Mouse (Mus musculus) layer of hippocampus, postnatal 10 days (tissue): ENCODE measurements around the gene Slc5a1. TPM values are rescaled to one million over a fixed set of nuclear protein-coding genes. Genes with fewer than 3 reads are reported as not detected.
A peak's percentile ranks its signal among the peaks of the same experiment; 100 is the strongest.

ENCODE experiments used
- DNase-seq, 2 experiments: peaks; one replicate each; pipeline ENCODE4 v3.0.0; 2021; ENCODE audit warnings: low spot score in 2 of 2
- long read RNA-seq: library from polyadenylated mRNA; stranded (forward); transcript quantifications from one replicate; pipeline ENCODE4 v2.0.0, GENCODE M21; 2023
- total RNA-seq, 2 experiments: library from RNA; stranded (reverse); gene quantifications; 2 replicates each; pipeline ENCODE4 v1.2.3; 2021

Slc5a1 gene
- total RNA-seq, result under 1 TPM; 0.20 to 0.23 TPM
- long read RNA-seq, result 0 reads

- DNase-seq, result no peak
Measured at GRCm38 (mm10) chr5:33104025-33104481, at the start of gene Slc5a1. Gene Slc5a1, plus strand, starts transcription at chr5:33104219.

DNA sequence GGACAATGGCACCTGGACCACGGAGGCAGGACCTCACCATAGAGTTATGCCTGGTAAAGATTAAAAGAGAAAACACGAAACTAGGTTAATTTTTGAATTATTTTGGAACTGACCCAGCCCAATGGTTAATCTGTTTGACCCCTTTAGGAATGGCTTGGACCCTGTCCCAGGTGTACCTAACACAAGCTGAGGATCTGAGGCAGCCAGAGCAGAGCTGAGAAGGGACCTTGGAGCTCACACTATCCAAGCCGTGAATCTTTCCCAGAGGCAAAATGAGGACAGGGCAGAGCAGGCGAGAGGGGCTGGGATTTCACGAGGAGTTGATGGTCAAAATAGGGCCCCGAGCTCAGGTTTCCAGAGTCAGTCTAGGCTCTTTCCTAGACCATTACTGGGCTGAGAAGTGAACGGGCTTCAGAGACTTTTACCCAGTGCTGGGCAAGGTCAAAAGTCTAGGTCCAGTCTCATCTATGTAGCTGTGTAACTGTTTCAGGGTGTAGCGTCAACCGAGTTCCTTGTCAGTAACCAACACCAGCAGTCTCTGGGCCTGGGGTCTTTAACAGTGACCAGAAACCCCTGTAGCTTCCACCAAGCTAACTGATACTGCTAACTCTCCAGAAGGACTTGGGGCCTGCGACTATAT is 47.8 kb upstream of the Slc5a1 start:
- no peak for DNase-seq

DNA sequence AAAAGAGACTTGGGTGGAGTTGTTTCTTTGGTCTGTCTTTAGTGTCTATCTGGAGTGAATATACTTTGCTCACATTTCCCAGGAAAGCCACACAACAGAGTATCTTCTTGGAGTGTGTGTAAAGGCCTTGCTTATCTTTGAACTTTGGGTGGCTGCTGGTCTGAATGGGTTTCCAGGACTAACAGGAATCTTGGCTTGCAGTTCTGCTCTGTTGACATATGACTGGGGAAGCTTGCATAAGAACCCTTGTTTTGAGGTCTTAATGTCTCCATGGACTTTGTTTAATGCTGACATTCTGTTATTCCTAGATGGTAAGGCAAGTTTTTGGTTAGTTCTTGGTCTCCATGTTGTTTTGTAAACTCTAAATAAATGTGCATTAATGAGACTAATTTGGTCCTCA is 33.9 kb upstream of the Slc5a1 start:
- DNase-seq, result no peak

DNA sequence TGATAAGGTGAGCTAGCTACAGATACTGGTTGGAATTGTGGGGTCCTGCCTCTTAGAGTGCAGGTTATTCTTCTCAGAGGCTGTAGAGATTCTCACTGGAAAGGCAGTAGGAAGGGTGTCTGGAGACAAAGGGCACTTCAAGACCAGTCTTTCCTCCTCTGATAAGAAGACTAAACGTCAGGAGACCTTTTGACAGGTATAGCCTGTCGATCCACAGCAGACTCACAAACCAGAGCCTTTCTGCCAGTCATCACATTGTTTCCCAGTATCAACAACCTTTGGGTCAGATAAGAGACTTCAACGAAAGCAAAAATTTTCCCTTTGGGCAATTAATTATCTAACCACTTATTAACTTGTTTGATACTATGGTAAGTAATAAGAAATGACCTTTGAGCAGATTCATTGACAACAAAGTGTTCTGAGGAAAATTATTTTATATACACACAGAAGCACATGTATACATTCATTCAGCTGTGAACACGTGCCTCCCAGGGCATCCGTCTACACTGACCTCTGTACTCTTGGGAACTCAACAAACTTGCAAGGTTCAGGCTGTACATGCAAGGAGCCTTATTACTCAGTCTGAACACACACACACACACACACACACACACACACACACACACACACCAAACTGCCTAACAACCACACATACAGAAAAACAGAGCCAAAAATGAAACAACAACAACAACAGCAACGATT is 27.4 kb upstream of the Slc5a1 start:
- DNase-seq, result no peak

DNA sequence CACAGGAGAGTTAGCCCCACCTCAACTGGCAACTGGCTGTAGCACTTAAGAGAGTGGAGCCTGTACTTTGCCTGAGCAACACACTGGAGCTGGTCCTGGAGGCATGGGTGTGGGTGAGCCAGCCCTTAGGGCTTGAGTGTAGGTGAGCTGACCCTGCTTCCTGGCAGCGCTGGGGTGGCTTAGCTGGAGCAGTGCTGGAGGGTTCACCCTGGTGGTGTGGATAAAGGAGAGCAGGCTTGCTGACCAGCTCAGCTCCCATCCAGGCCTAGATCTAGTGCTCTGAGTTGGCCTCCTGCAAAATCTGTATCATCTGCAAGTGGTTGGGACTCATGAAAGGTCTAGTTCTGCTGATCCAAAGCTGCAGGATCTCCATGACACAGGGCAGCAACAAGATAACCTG is 21.1 kb upstream of the Slc5a1 start:
- DNase-seq, result no peak

- no peak for DNase-seq
Measured at GRCm38 (mm10) chr5:33084599-33084998, 19.4 kb upstream of the Slc5a1 start.

GRCm38 (mm10) chr5:33091342-33091741 is 12.7 kb upstream of the Slc5a1 start:
- no peak for DNase-seq

- DNase-seq, result no peak
Measured at GRCm38 (mm10) chr5:33095315-33095714, 8.7 kb upstream of the Slc5a1 start.

- no peak for DNase-seq
Measured at GRCm38 (mm10) chr5:33102369-33103055, 1.5 kb upstream of the Slc5a1 start.

GRCm38 (mm10) chr5:33104876-33105275 is 857 bp downstream of the Slc5a1 start:
- DNase-seq, result no peak

GRCm38 (mm10) chr5:33105660-33106059 is 1.6 kb downstream of the Slc5a1 start:
- DNase-seq, result no peak

DNA sequence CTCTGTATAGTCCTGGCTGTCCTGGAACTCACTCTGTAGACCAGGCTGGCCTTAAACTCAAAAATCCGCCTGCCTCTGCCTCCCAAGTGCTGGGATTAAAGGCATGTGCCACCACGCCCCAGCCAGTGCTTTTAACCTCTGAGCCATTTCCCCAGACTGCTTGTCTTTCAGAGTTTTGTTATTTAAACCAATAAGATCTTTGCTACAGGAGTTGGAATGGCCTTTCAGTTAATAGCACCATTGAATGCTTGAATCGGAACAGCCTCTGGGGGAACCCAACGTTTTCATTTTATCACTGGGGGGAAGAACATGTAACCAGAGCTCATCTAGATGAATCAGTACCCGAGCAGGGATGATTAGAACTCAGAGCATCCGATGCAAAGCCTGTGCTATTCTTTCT is 3.0 kb downstream of the Slc5a1 start:
- DNase-seq, result no peak

DNA sequence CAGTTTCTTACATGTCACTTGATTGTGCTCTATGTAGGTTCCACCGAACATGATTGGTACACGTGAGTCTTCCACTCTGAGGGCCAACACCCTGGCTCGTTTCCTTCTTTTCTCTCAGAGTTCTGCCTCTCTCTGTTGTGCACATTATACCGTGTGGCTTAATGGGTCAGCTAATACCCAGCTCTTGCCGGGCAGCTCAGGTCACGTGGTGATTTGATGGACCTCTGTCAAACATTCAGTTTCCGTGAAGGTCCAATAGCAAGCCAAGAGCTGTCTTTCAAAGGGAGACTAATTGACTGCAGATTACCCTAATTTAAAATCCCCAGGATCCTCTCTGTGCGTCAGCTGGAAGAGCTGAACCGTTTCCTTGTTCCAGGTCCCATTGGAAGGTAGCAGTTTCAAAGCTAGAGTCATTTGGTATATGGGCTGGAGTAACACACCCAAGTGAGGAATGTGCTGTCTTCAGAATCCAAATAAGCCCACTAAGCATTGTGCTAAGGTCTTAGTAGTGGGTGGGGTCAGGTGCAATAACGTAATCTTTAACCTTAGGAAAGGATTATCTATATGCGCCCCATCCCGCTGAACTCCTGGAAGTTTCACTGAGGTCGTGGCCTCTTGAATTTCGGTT is 3.9 kb downstream of the Slc5a1 start:
- DNase-seq, result no peak

GRCm38 (mm10) chr5:33121871-33122315 is 17.9 kb downstream of the Slc5a1 start:
- DNase-seq, result no peak

DNA sequence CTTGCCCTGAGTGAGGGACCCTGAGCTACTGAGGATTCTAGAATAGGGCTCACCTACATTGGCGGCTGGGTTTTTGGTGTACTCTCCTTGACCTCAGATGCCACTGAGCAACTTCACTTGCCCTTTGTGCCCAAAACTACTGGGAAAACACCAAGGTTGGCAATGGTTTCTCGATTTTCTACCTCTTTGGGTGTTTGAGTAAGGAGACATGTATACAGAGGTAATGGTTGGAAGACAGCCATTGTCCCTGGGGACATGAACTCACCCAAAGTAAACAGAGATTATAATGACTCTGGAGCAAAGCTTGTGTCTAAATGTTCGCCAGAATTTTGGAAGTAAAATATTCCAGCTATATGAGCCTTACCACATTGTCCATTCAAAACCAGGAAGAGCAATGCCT is 19.6 kb downstream of the Slc5a1 start:
- no peak for DNase-seq

DNA sequence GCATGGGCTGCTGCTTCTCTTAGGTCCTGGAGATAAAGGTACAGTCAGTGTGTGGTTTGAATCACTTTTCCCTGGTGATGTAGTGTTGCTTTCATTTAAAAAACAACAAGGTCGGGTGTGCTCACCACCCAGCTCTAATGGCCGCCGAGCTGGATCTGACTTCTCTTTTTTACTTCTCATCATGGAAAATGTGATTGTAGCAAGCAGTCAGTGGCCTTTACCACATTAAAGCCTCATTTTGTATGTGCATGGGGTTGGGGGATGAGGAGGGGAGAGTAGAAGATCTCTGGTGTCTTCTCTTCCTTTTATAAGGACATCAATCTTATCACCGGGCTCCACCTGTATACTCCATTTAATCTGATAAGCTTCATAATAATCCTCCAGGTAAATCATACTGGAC is 21.3 kb downstream of the Slc5a1 start:
- no peak for DNase-seq

DNA sequence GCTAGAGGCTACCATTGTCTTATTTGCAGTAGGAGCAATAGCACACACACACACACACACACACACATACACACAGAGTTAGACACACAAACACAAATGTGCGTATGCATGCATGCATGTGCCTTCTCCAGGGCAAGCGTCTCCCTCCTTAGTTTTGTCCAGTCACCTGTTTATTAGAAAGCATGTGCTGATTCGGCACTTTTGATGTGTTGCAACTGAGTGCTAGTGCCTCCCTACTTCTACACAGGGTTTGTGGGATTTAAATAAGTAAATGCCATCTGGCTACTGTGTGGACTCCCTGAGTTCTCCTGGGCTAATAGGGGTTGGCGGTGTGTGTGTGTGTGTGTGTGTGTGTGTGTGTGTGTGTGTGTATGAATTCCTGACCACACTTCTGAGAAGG is 30.1 kb downstream of the Slc5a1 start:
- DNase-seq, result no peak

DNA sequence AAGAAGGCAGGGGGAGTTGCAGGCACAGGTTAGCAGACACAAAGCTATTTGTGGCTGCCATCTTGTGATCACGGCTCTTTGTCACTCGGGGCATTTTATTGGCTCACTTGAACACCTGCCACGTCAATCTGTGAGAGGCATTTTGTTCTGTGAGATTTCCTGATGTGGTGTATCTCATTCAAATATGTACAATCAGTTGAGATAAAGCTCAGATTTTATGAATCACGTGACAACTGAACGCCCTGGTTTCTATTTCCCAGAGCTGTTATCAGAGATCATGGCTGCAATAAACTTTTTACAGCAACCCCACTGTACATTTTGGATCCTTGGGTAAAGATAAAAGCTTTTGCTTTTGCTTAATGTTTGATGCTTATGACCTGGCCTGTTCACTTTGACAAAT is 31.6 kb downstream of the Slc5a1 start:
- DNase-seq, result no peak

DNA sequence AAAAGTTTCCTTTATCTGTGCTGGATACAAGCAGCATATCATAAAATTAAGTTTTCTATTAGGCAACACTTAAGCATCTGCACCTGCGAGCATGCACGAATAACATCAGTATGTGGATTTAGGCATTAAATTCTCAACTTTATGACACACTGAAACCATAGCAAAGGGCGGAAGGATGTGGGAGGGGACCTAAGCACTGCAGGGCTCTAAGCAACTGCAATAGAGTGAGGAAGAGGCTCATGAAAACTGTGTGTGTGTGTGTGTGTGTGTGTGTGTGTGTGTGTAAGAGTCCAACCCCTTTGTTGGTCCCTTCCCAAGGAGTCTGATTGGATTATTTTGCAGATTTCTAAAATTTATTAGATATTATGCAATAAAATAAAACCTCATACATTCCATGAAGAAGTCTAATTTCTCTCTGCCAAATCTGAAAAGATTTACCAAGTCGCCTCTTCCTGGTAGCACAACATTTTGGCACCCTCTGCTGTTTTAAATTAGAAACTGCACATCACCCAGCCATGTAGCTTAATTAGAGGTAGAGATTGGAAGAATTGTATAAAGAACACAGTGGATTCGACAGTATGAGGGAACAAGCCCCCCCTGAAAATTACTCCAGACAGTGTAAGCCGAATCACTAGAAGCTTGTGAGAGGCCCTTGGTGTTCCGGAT is 38.9 kb downstream of the Slc5a1 start:
- peak; percentile 50 to 68 for DNase-seq

DNA sequence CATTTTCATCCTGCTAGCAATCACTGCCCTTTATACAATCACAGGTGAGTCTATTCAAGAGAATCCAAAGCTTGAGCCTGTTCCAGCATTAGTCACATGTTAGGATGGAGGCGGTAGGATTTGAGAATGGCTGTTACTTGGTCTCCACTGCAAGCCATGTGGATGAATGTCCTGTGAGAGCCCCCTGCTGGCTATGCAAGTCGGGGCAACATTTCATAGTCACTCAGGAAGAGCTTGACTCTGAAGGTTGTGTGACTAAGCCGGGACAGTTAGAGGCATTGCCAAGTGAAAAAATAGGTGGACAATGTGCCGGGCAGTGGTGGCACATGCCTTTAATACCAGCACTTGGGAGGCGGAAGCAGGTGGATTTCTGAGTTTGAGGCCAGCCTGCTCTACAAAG is 40.0 kb downstream of the Slc5a1 start:
- DNase-seq, result peak in 1 of 2 experiments; percentile 21

DNA sequence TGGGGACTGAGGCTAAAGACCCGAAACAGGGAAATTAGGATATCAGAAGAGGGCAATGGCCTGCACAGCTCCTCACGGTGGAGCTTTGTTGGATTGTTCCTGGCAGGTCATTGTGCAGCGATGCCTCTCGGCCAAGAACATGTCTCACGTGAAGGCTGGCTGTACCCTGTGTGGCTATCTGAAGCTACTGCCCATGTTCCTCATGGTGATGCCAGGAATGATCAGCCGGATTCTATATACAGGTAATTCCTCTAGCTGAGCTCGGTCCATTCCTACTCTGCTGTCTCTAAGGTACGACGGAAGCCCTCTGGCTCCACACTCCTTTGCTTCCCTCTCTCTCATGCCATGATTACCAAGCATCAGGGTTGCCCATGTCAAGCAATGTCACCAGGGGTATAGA is 42.8 kb downstream of the Slc5a1 start:
- DNase-seq, result no peak
